Mouse (Mus musculus) hindbrain, embryonic 16.5 days (tissue): ENCODE measurements around the gene Arel1. TPM values are rescaled to one million over a fixed set of nuclear protein-coding genes. Genes with fewer than 3 reads are reported as not detected.

ENCODE experiments used
- ATAC-seq: fragments of 200-750 bp; cut with Nextera tagmentation; 2 replicates; pipeline ENCODE4 v1.8.0; 2017; ENCODE audit warnings: moderate TSS enrichment, moderate library complexity
- H3K27ac ChIP-seq: fragments of 300-500 bp; sonication (generic); 2 replicates; pipeline ENCODE4 v1.5.1; 2014; ENCODE audit warnings: low read depth, mild to moderate bottlenecking, control low read depth, low read length, moderate library complexity
- H3K27me3 ChIP-seq: fragments of 300-500 bp; sonication (generic); replicated peaks from 2 replicates; pipeline ENCODE4 v1.6.1; 2014; ENCODE audit warnings: low read length; ENCODE audit not compliant: control insufficient read depth, insufficient read depth
- H3K36me3 ChIP-seq: fragments of 300-500 bp; sonication (generic); 2 replicates; pipeline ENCODE4 v1.6.1; 2014; ENCODE audit warnings: mild to moderate bottlenecking, low read length, moderate library complexity, mixed read lengths; ENCODE audit not compliant: control insufficient read depth, insufficient read depth
- H3K4me1 ChIP-seq: fragments of 300-500 bp; sonication (generic); 2 replicates; pipeline ENCODE4 v1.6.1; 2014; ENCODE audit warnings: low read depth, low read length; ENCODE audit not compliant: control insufficient read depth, insufficient read depth
- H3K4me2 ChIP-seq: fragments of 300-500 bp; sonication (generic); 2 replicates; pipeline ENCODE4 v1.6.1; 2014; ENCODE audit warnings: mild to moderate bottlenecking, low read length, control low read depth, moderate library complexity
- H3K4me3 ChIP-seq: fragments of 300-500 bp; sonication (generic); 2 replicates; pipeline ENCODE4 v1.5.1; 2014; ENCODE audit warnings: mild to moderate bottlenecking, low read length, control low read depth, moderate library complexity
- H3K9ac ChIP-seq: fragments of 300-500 bp; sonication (generic); 2 replicates; pipeline ENCODE4 v1.6.1; 2014; ENCODE audit warnings: low read depth, mild to moderate bottlenecking, control low read depth, low read length, moderate library complexity
- H3K9me3 ChIP-seq: fragments of 300-500 bp; sonication (generic); 2 replicates; pipeline ENCODE4 v1.6.1; 2014; ENCODE audit warnings: mild to moderate bottlenecking, low read length, moderate library complexity; ENCODE audit not compliant: control insufficient read depth
- WGBS: fragments of 180-500 bp; shearing (Covaris S2); extraction: QIAGEN DNeasy Blood & Tissue Kit; methylation state at CpG from one replicate; pipeline ENCODE4 v1.1.7; 2014; 5-methylcytosine and 5-hydroxymethylcytosine counted together
- polyA plus RNA-seq: library from polyadenylated mRNA; unstranded; fragments of >200 nt; fragmentation: Nextera tagmentation; extraction: Ambion mirVana; gene quantifications from 2 replicates; pipeline ENCODE4 v1.2.1, GENCODE M21; 2015

The Arel1 gene
- polyA plus RNA-seq, 1 experiment from 2014 or later: 29.3 TPM

DNA sequence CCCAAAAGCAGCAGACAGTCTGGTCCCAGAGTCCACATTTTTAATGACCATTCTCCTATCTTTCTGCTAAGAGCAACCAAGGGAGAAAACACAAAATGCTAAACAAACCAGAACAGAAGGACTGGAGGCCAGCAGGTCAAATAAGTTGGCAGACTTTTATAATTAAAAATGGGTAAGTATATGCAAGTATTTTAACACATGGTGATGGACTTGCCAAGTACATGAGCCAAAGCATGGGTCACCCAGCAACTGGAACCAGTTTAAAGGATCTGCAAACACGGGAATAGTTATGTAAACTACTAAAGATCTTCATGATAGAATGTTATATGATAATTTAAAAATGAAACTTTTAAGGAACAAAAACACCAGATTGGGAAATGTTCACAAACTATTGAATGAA lies 18.3 kb downstream of the Arel1 start:
- Histone ChIP-seq H3K36me3 (peaks cover 5% of the 10 kb centered on the region), H3K9me3 (no peaks in the 10 kb centered on the region), H3K27me3 (no peaks in the 10 kb centered on the region), H3K27ac (no peak overlapping the region), H3K9ac (no peak overlapping the region), H3K4me3 (no peak overlapping the region), H3K4me1 (no peaks in the 10 kb centered on the region), H3K4me2 (no peak overlapping the region)
- ATAC-seq: no peak
- WGBS: 74% methylated on average over 1 of the region's 1 CpGs

DNA sequence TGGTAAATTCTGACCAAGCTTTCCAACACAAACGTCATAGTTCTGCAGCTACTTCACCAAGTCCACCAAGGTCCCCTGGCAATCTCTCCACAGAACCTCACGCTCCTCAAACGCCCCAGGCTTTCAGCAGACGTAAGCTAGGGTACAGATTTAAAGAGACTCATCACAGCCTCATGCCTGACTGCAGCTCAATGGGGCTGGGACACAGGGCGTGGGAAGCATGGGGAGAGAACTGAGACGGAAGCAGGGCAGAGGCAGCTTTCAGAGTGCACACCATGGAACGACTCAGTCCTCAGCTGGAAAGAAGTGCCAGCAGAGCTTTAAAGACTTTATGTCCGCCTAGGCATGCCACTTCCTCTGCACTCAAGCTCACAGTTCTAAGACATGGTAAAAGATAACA lies 19.2 kb downstream of the Arel1 start:
- no peak overlapping the region for H3K9ac ChIP-seq
- 43% methylated on average over 8 of the region's 8 CpGs for WGBS
- H3K4me2 ChIP-seq: no peak overlapping the region
- H3K27me3 ChIP-seq: no peaks in the 10 kb centered on the region
- H3K4me1 ChIP-seq: no peaks in the 10 kb centered on the region
- H3K27ac ChIP-seq: no peak overlapping the region
- H3K36me3 ChIP-seq: peaks cover 5% of the 10 kb centered on the region
- no peaks in the 10 kb centered on the region for H3K9me3 ChIP-seq
- ATAC-seq: no peak
- no peak overlapping the region for H3K4me3 ChIP-seq

DNA sequence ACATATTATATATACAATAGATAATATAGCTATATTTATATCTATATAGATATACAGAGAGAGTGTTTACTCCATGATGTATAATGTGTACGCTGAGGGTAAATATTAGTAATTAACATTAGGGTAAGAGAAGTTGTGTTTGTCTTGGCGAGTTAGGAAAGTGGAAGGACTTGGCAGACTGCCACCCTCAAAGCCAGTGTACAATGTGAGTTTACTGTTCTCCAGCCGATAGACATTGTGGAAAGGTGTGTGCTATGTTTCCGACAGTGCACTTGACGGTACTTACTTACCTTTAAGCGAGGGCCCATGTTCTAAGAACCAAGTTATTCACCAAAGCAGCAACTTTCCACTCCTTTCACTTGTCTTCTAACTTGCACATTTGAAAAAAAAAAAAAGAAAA lies 19.9 kb downstream of the Arel1 start:
- Histone ChIP-seq H3K27me3 (no peaks in the 10 kb centered on the region), H3K4me2 (no peak overlapping the region), H3K4me3 (no peak overlapping the region), H3K4me1 (no peaks in the 10 kb centered on the region), H3K27ac (no peak overlapping the region), H3K9me3 (no peaks in the 10 kb centered on the region), H3K36me3 (peaks cover 5% of the 10 kb centered on the region), H3K9ac (no peak overlapping the region)
- 86% methylated on average over 6 of the region's 6 CpGs for WGBS
- no peak for ATAC-seq

DNA sequence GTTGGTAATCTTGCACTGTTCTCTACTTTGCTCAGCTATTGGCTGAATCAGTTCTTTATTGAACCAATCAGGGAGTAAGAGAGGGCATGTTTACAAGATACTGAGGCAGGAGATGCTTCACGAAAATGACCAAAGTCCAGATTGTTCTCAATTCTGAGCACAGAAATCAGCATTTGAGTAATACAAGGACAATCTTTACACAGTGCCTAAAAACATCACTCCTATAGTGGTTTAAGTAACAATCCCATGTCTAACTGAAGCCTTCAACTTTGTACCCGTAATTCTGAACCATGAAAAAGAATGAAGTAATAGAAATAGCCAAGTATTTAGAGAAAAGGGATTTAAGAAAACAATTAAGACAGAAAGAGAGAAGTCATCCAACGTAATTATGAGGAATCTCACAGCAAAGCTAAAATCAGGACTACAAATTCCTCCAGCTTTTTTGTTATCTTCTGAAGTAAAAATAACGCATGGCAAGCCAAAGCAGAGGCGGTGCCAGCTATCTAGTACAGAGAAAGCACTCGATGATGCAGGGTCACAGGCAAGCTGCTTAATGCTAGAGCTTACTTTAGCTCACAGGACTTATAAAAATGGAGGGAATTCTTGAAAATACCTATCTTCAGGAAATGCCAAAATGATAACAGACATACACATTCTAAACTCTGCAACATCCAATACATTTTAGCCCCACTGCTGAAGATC lies 22.0 kb downstream of the Arel1 start:
- Histone ChIP-seq H3K4me3 (no peak overlapping the region), H3K27ac (no peak overlapping the region), H3K9me3 (no peaks in the 10 kb centered on the region), H3K4me2 (no peak overlapping the region), H3K4me1 (no peaks in the 10 kb centered on the region), H3K36me3 (peaks cover 5% of the 10 kb centered on the region), H3K27me3 (no peaks in the 10 kb centered on the region), H3K9ac (no peak overlapping the region)
- ATAC-seq: no peak
- 96% methylated on average over 6 of the region's 6 CpGs for WGBS

DNA sequence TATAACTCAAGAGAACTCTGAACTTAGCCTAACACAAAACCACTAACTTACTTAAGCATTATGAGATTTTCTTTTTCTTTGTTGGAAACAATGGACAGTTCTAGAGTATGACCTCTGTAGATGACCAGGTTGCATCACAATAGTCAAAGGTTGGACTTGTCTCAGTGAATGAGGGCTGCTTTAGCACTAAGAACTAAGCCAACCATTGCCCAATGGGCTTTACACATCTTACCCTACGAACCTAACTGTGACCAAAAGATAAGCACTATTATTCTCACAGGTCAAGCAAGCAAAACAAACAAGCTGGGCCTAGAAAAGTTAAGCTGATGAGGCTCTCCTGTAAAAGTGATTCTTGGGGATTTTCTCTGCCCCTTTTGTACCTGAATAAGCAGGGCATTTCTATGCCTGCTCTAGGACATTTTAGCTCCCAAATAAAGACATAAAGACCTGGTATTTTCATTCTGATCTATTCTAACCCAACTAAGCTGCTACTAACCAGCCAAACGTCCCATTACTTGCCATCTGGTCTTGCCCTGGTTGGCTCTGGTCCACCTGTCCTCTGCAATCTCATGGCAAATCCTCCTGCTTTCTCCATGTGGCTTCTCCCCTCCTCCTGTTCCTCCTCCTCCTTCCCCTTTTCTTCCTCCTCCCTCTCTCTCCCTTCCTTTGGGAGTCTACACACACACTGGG lies 22.7 kb downstream of the Arel1 start:
- H3K27ac ChIP-seq: no peak overlapping the region
- H3K9me3 ChIP-seq: no peaks in the 10 kb centered on the region
- ATAC-seq: no peak
- 81% methylated on average over 2 of the region's 2 CpGs for WGBS
- H3K9ac ChIP-seq: no peak overlapping the region
- H3K4me3 ChIP-seq: no peak overlapping the region
- no peaks in the 10 kb centered on the region for H3K4me1 ChIP-seq
- H3K27me3 ChIP-seq: no peaks in the 10 kb centered on the region
- H3K4me2 ChIP-seq: no peak overlapping the region
- peaks cover 5% of the 10 kb centered on the region for H3K36me3 ChIP-seq

DNA sequence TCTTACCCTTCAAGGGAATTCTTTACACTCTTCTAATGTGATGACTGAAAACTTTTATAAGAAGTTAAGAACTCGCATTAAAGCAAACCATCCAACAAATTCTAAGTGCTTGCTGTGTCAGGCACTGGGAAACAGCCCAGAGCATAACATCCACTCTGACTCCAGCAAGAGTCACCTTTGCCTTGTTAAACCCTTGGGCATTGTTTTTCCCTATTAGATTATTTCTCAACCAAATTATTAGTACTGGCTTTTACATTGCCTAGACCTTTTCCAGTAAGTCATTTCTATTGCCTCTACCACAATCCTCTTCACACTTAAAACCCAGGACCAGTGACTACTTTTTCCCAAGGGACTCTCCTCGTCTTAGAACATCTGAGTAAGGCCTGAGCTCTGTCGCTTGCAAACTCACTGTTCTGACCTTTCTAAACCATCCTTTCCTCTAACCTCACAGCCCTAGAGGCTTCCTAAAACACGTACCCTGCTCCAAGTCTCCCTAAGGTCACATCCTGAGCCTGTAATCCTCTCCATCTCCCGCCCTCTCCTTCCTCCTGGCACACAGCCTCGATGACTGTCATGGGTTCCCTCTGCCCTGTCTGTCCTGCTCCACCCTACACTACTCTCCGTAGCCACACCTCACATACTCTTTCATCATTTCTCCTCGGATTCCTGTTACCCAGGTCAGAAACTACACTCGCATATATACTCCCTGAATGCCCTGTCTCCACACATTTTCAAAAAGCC lies 25.7 kb downstream of the Arel1 start:
- 92% methylated on average over 9 of the region's 9 CpGs for WGBS
- peaks cover 8% of the 10 kb centered on the region for H3K36me3 ChIP-seq
- H3K4me3 ChIP-seq: no peak overlapping the region
- H3K4me2 ChIP-seq: no peak overlapping the region
- ATAC-seq: no peak
- H3K27ac ChIP-seq: no peak overlapping the region
- no peaks in the 10 kb centered on the region for H3K9me3 ChIP-seq
- H3K27me3 ChIP-seq: no peaks in the 10 kb centered on the region
- H3K9ac ChIP-seq: no peak overlapping the region
- H3K4me1 ChIP-seq: no peaks in the 10 kb centered on the region

DNA sequence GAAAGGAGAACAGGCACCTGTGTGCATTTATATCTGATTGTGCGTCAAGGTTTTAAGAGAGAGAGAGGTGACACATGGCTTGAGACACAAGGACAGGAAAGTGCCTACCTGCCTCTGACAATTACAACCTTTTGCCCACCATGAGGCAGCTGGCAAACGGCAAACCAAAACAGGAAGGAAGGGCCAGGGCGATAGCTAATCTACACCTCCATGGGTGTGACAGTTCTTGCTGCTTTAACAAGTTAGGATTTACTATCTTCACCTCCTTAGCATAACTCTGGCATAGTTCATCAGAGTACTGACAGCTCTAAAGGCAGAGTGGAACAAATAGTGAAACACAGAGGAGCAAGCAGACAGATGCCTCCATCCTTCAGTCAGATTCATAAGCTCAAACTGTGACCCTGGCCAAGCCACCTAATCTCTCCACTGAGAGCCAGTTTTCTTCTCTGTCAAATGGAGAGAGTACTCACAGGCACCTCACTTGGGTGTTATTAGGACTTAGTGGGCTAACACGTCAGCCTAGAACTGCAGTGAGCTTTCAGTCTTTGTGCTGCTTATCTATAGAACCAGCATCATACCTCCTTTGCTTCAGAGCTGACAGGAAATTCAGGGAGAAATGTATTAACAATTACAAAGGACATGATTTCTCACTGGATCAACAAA lies 26.4 kb downstream of the Arel1 start:
- Histone ChIP-seq H3K27me3 (no peaks in the 10 kb centered on the region), H3K9ac (no peak overlapping the region), H3K27ac (no peak overlapping the region), H3K4me3 (no peak overlapping the region), H3K4me1 (no peaks in the 10 kb centered on the region), H3K4me2 (no peak overlapping the region), H3K36me3 (peaks cover 7% of the 10 kb centered on the region; the same call in 1 of the 2 replicates), H3K9me3 (no peaks in the 10 kb centered on the region)
- 91% methylated on average over 4 of the region's 4 CpGs for WGBS
- ATAC-seq: no peak

DNA sequence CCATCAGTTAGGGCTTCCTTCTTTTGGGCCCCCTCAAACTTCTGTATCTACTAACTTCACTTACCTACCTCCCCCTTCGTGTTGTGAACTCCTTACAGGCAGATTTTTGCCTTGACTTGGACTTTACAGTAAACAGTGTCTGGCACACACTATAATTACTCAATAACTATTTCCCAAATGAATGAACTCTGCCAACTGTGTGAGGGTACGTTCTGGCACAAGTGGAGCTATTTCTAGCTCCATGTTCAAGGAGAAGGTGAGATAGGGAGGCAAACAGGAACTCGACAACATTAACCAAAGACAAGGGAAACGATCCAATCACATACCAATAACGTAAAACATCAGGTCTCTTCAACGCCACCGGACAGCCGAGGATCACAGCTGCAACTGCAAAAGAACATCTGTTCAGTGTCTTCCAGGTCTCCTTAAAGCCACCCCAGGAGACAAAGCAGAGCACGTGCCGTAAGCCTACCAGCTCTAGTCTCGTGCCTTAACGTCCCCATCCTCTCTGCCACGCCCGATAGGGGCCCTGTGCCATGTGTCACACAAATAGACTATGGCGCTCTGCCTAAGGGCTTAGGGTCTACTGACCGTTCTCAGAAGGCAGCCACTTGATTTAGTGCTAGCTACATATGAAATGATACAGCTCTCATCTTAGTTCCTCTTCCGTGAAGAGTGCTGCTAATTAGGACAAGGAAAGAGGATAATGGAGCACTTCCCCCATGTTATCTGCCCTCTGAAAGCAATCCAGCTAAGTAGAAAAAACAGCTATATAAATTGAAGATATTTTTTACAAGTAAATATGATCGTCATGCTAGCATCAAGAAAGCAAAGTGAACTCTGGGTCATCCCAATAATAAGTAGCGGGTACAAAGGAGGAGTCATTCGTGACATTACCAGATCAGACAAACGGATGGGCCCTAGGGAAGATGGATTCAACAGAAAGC lies 27.4 kb downstream of the Arel1 start:
- 91% methylated on average over 21 of the region's 21 CpGs for WGBS

More for the DNA sequence above, 27.4 kb downstream of the Arel1 start:
- no peak overlapping the region for H3K9ac ChIP-seq
- no peaks in the 10 kb centered on the region for H3K4me1 ChIP-seq
- H3K27me3 ChIP-seq: no peaks in the 10 kb centered on the region
- peaks cover 14% of the 10 kb centered on the region; the same call in 1 of the 2 replicates for H3K36me3 ChIP-seq
- no peak overlapping the region for H3K4me2 ChIP-seq
- no peak overlapping the region for H3K4me3 ChIP-seq
- no peaks in the 10 kb centered on the region for H3K9me3 ChIP-seq
- H3K27ac ChIP-seq: no peak overlapping the region
- ATAC-seq: no peak
